Mouse (Mus musculus) kidney, embryonic 14.5 days (tissue): ENCODE measurements around the gene Ndufc2. TPM values are rescaled to one million over a fixed set of nuclear protein-coding genes. Genes with fewer than 3 reads are reported as not detected.

Experiments used
- ATAC-seq: fragments of 200-750 bp; cut with Nextera tagmentation; 2 replicates; pipeline ENCODE4 v1.8.0; 2017; ENCODE audit warnings: moderate number of reproducible peaks, mild to moderate bottlenecking, moderate TSS enrichment, moderate library complexity; ENCODE audit not compliant: low FRiP score, low TSS enrichment
- H3K27ac ChIP-seq: fragments of 300-500 bp; sonication (generic); 2 replicates; pipeline ENCODE4 v1.5.1; 2014; ENCODE audit warnings: low read depth, mild to moderate bottlenecking, low read length, moderate library complexity, mixed read lengths
- H3K27me3 ChIP-seq: fragments of 300-500 bp; sonication (generic); 2 replicates; pipeline ENCODE4 v1.6.1; 2014; ENCODE audit warnings: mild to moderate bottlenecking, low read length; ENCODE audit not compliant: control insufficient read depth, insufficient read depth
- H3K36me3 ChIP-seq: fragments of 300-500 bp; sonication (generic); 2 replicates; pipeline ENCODE4 v1.6.1; 2014; ENCODE audit warnings: low read length, mixed read lengths; ENCODE audit not compliant: control insufficient read depth, insufficient read depth
- H3K4me1 ChIP-seq: fragments of 300-500 bp; sonication (generic); 2 replicates; pipeline ENCODE4 v1.6.1; 2014; ENCODE audit warnings: low read length, mixed read lengths; ENCODE audit not compliant: control insufficient read depth, insufficient read depth
- H3K4me2 ChIP-seq: fragments of 300-500 bp; sonication (generic); replicated peaks from 2 replicates; pipeline ENCODE4 v1.6.1; 2014; ENCODE audit warnings: low read depth, mild to moderate bottlenecking, low read length
- H3K4me3 ChIP-seq: fragments of 300-500 bp; sonication (generic); 2 replicates; pipeline ENCODE4 v1.5.1; 2014; ENCODE audit warnings: mild to moderate bottlenecking, low read length
- H3K9ac ChIP-seq: fragments of 300-500 bp; sonication (generic); 2 replicates; pipeline ENCODE4 v1.6.1; 2014; ENCODE audit warnings: low read depth, mild to moderate bottlenecking, low read length, moderate library complexity
- H3K9me3 ChIP-seq: fragments of 300-500 bp; sonication (generic); 2 replicates; pipeline ENCODE4 v1.6.1; 2016; ENCODE audit warnings: low read length; ENCODE audit not compliant: control insufficient read depth
- WGBS: fragments of 180-500 bp; shearing (Covaris S2); extraction: QIAGEN DNeasy Blood & Tissue Kit; methylation state at CpG from one replicate; pipeline ENCODE4 v1.1.7; 2014; 5-methylcytosine and 5-hydroxymethylcytosine counted together
- polyA plus RNA-seq: library from polyadenylated mRNA; unstranded; fragments of >200 nt; fragmentation: Nextera tagmentation; extraction: Ambion mirVana; gene quantifications from 2 replicates; pipeline ENCODE4 v1.2.1, GENCODE M21; 2014

Ndufc2 gene
- polyA plus RNA-seq, 1 experiment from 2014 or later = 370 TPM

DNA sequence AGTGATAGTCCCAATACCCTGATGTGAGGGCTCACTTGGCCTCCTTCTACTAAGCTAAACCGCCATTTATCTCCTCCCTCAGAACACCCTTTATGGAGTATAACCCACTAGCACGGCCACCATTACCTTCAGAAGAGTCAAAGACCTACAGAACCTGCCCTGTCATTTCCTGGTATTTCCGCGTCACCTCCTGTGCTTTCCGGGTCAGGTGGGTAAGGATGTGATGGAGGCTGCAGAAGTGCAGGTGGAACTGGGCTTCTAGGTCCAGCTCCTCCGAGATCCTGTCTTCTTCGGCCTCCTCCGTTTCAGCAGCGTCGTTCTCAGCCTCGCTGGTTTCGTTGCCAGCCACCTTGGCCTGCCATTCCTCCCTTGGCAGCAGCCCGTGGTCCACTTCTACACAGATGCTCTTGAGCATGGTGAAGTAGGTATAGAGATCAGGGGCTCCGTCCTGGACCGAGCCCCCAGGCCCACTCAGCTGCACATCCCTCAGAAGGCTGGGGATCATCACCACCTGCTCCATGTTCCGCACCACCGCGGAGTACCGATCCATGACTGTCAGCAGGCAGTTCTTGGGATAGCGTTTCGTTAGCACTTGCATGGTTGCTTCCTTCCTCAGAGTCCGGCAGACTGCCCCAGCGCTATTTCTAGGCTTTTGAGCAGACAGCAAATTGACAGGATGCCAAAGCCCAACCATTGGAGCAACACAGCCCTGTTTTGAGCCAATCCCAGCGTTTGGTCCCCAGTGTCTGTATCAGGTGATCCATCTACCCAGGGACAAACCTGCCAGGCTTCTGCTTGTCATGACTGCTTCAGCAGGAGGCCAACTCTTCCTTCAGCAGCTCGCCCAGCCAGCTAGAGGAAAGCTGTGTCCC, 17.3 kb downstream of the Ndufc2 start, which contains the start of gene Thrsp:
Gene Thrsp (minus strand): TSS at position 825 of the 872 bp plus-strand sequence.
- WGBS = 72% methylated on average over 25 of the region's 25 CpGs
- H3K27me3 ChIP-seq = no peaks in the 10 kb centered on the region
- ATAC-seq = peak; percentile 37
- H3K27ac ChIP-seq = no peak within 1 kb of the TSS
- H3K4me1 ChIP-seq = no peaks in the 10 kb centered on the region
- no peaks in the 10 kb centered on the region for H3K9me3 ChIP-seq
- H3K4me2 ChIP-seq = no peak within 1 kb of the TSS
- 0 out of 2 replicates have a peak, but pooled peaks cover 3% of the 10 kb centered on the region for H3K36me3 ChIP-seq
- H3K9ac ChIP-seq = no peak within 1 kb of the TSS
- no peak within 1 kb of the TSS for H3K4me3 ChIP-seq

DNA sequence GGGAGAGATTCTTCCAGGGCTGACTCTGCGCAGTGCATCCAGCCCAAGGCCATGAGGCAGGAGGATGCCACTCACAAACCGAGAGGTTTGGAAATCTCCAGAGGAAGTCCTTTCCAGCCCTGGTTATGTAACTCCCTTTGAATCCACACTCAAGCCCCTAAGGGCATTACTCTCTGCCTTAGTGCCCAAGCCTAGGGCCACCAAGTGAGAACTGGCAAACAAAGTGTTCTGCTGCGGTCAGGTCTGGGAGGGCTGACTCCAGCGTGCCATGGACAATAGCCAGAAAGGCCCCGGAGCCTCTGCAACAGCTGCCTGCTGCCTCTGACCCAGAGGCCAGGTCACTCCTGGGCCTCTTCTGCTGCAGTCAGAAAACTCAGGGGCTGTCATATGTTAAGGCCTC, 18.9 kb downstream of the Ndufc2 start:
- 72% methylated on average over 5 of the region's 5 CpGs for WGBS
- H3K4me1 ChIP-seq = no peaks in the 10 kb centered on the region
- no peak for ATAC-seq
- no peak overlapping the region for H3K27ac ChIP-seq
- no peaks in the 10 kb centered on the region for H3K9me3 ChIP-seq
- H3K4me2 ChIP-seq = no peak overlapping the region
- no peak overlapping the region for H3K9ac ChIP-seq
- H3K27me3 ChIP-seq = no peaks in the 10 kb centered on the region
- H3K4me3 ChIP-seq = no peak overlapping the region
- H3K36me3 ChIP-seq = no peaks in the 10 kb centered on the region

DNA sequence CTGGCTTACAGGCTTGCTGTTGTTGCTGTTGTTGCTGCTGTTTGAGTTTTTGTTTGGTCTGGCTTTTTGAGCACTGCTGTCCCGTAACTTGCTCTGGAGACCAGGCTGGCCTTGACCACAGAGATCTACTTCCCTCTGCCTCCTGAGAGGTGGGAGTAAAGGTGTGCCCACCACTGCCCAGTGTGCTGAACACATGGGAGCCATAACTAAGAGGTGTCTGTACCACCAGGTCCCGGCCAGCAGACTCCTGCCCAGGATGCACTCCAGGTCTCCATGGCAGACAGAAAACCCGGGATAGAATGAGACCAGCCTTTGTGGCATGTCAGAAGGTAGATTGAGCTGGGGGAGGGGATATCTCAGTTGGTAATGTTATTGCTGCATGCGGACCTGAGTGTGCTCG, 19.4 kb downstream of the Ndufc2 start:
- Histone ChIP-seq H3K27me3 (no peaks in the 10 kb centered on the region), H3K36me3 (no peaks in the 10 kb centered on the region), H3K4me2 (no peak overlapping the region), H3K27ac (no peak overlapping the region), H3K4me3 (no peak overlapping the region), H3K4me1 (no peaks in the 10 kb centered on the region), H3K9me3 (no peaks in the 10 kb centered on the region), H3K9ac (no peak overlapping the region)
- ATAC-seq = no peak
- 88% methylated on average over 5 of the region's 5 CpGs for WGBS

DNA sequence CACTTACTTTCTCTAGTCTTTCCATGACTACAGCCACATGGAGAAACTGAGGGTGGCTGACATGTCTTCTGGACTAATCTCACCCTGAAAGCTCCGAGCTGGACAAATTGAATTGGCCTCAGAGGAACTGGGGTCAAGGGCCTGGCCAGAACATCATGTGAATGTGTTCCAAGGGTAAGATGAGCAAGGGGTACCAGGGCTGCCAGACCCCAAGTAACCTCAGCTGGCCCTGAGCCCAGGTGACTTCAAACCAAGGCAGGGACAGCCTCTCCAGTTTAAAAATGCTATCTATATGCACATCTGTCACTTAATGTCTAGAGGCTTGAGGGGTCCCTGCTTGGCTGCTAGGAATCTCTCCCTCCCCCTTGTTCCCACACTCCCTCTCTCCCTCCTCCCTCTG, 20.6 kb downstream of the Ndufc2 start:
- no peaks in the 10 kb centered on the region for H3K27me3 ChIP-seq
- no peak overlapping the region for H3K9ac ChIP-seq
- H3K4me1 ChIP-seq = no peaks in the 10 kb centered on the region
- H3K9me3 ChIP-seq = no peaks in the 10 kb centered on the region
- H3K4me2 ChIP-seq = no peak overlapping the region
- no peak overlapping the region for H3K27ac ChIP-seq
- 42% methylated on average over 1 of the region's 1 CpGs for WGBS
- no peaks in the 10 kb centered on the region for H3K36me3 ChIP-seq
- H3K4me3 ChIP-seq = no peak overlapping the region
- ATAC-seq = no peak

DNA sequence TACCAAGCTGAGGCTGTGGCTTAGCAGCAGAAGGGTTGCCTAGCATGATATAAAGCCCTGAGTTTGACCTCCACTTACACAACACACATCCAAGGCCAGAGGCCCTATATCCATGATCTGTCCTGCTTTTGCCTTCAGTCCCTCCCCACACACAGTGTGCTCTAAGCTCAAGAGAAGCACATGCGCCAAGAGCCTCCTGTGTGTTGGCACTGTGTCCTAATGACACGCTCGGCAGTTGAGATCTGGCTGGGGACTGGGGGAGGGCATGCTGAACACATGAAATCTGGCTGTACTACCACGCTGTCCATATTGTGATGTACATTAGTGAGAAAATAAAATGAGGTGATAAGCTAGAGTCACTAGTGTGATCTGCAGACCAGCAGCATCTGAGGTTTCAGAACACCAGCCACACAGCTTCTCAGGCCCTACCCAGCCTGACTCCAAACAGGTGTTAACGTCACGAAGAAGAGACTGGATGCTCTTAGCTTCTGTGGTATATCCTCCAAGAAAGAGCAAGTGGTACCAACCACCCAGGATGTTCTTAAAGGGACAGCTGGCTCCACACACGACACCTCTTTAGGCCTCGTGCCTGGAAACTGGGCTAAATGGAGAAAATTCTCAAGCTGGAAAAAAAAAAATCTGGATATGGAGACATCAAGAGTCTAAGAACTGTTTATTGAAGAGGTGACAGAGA, 21.3 kb downstream of the Ndufc2 start:
- H3K9me3 ChIP-seq = no peaks in the 10 kb centered on the region
- no peaks in the 10 kb centered on the region for H3K36me3 ChIP-seq
- no peak for ATAC-seq
- WGBS = 78% methylated on average over 8 of the region's 8 CpGs
- H3K27ac ChIP-seq = no peak overlapping the region
- H3K9ac ChIP-seq = no peak overlapping the region
- no peak overlapping the region for H3K4me3 ChIP-seq
- no peak overlapping the region for H3K4me2 ChIP-seq
- H3K4me1 ChIP-seq = no peaks in the 10 kb centered on the region
- H3K27me3 ChIP-seq = no peaks in the 10 kb centered on the region

DNA sequence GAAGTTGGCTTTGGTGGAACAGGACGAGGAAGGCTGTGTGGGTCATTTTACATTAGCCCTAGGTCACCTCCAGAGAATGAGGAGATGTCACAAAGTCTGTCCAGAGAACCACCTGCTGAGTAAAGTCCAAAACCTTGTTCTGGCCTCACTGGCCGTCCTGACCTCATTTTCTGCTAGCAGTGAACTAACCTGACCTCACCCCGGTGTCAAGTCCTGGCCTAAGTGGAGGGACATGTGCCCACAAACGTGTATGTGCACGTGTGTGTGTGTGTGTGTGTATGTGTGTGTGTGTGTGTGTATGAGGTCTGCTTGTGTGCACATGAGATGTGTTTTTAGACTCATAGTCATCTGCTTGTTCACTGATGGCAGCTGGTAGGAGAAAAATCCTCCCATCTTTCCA, 24.0 kb downstream of the Ndufc2 start:
- ATAC-seq = no peak
- H3K27ac ChIP-seq = no peak overlapping the region
- 49% methylated on average over 5 of the region's 5 CpGs for WGBS
- no peaks in the 10 kb centered on the region for H3K4me1 ChIP-seq
- no peak overlapping the region for H3K9ac ChIP-seq
- H3K27me3 ChIP-seq = no peaks in the 10 kb centered on the region
- H3K4me3 ChIP-seq = no peak overlapping the region
- H3K9me3 ChIP-seq = no peaks in the 10 kb centered on the region
- H3K4me2 ChIP-seq = no peak overlapping the region
- no peaks in the 10 kb centered on the region for H3K36me3 ChIP-seq

DNA sequence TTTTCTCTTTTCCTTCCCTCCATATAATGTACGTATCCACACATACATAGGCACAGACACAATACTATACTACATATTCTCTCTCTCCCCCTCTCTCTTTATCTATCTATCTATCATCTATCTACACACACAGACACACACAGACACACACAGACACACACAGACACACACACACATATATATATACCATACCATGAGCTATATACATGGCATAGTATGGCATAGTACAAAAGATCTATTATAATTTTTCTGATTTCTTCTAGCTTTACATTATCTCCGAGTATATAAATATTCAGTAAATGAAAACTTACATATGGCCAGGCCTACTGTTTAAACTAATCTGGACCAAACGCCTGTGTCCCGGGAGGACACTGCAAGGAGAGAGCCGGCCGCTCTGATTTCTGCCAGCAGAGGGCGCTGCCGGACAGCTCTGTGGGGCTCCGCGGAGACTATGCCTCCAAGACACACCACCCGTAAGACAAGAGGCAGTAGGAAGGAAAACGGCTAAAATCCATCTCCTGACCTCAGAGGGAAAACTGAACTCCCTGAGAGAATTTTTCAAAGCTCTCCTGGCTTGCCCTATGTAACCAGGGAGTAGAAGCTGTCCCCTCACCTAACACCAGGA, 24.9 kb downstream of the Ndufc2 start:
- H3K27ac ChIP-seq = no peak overlapping the region
- H3K9ac ChIP-seq = no peak overlapping the region
- H3K4me3 ChIP-seq = no peak overlapping the region
- peaks cover 3% of the 10 kb centered on the region; the same call in 1 of the 2 replicates for H3K4me1 ChIP-seq
- no peaks in the 10 kb centered on the region for H3K9me3 ChIP-seq
- ATAC-seq = peak; percentile 89
- no peaks in the 10 kb centered on the region for H3K27me3 ChIP-seq
- H3K4me2 ChIP-seq = no peak overlapping the region
- no peaks in the 10 kb centered on the region for H3K36me3 ChIP-seq
- 9% methylated on average over 12 of the region's 12 CpGs for WGBS

DNA sequence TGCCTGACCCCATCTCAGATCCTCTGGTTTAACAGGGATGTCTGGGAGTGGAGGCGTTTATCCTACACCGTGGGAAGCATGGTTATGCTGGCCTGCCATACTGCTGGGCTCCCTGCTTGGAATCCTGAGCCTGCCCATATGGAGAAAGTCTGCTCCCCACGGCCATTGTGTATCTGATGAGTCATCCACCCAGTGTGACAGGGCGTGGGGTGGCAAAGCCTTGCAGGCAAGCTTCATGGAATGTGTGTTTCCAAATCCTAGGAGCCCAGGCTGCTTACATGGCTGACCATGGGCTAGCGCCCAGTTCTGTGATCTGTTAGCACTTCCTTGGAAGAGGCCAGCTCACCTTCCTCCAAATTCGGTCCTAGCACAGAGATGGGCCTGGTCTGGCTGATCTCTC, 26.8 kb downstream of the Ndufc2 start:
- Histone ChIP-seq H3K27ac (no peak overlapping the region), H3K4me2 (no peak overlapping the region), H3K27me3 (no peaks in the 10 kb centered on the region), H3K9ac (no peak overlapping the region), H3K4me3 (no peak overlapping the region), H3K4me1 (peaks cover 6% of the 10 kb centered on the region; the same call in 1 of the 2 replicates), H3K36me3 (no peaks in the 10 kb centered on the region), H3K9me3 (no peaks in the 10 kb centered on the region)
- 75% methylated on average over 6 of the region's 6 CpGs for WGBS
- ATAC-seq = no peak

DNA sequence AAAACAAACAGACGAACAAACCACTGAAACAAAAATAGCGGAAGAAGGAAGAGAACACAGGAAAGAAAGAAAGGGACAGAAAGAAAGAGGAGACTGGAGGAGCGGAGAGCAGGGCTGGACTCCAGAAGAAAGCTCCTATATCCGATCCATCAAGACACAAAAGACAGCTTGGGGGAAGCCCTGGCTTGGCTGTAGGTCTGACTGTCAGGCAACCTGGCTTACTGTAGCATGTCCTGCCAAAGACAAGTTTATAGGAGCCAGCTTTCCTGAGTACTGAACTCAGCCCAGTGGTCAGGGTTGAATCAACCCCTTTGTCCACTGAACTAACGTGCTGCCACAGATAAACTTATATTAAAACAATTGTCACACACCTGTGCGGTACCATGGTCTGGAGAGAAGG, 27.5 kb downstream of the Ndufc2 start:
- peaks cover 6% of the 10 kb centered on the region; the same call in 1 of the 2 replicates for H3K4me1 ChIP-seq
- H3K27me3 ChIP-seq = no peaks in the 10 kb centered on the region
- H3K36me3 ChIP-seq = no peaks in the 10 kb centered on the region
- H3K4me2 ChIP-seq = no peak overlapping the region
- H3K9ac ChIP-seq = no peak overlapping the region
- no peaks in the 10 kb centered on the region for H3K9me3 ChIP-seq
- H3K27ac ChIP-seq = no peak overlapping the region
- no peak for ATAC-seq
- no peak overlapping the region for H3K4me3 ChIP-seq
- 83% methylated on average over 6 of the region's 6 CpGs for WGBS
